Mouse (Mus musculus): ENCODE data around the gene Gm10217.

GRCm38 (mm10) chr8:9899199-9899598, 35.1 kb downstream of the Gm10217 start:
- TF ChIP-seq CTCF (IDR thresholded peaks at IDR 0.05; ENCODE audit: borderline replicate concordance, insufficient read depth, low read depth, low read length) (no peak), POLR2A (IDR thresholded peaks at IDR 0.05; ENCODE audit: borderline replicate concordance, insufficient read depth, low read length) (no peak)

All from cerebellum, adult 2 months (tissue).